Mouse (Mus musculus) embryonic facial prominence, embryonic 11.5 days (tissue): ENCODE results near the gene P4ha1. TPM values are rescaled to one million over a fixed set of nuclear protein-coding genes. Genes with fewer than 3 reads are reported as not detected.

ENCODE experiments used
- ATAC-seq: fragments of 200-750 bp; cut with Nextera tagmentation; replicated peaks from 2 replicates; pipeline ENCODE4 v1.8.0; 2017; ENCODE audit warnings: low read depth; ENCODE audit not compliant: insufficient number of reproducible peaks, low FRiP score, low TSS enrichment
- DNase-seq: peaks from one replicate; pipeline ENCODE4 v3.0.0-alpha.2; 2015; ENCODE audit warnings: low spot score
- H3K27ac ChIP-seq: fragments of 300-500 bp; sonication (generic); replicated peaks from 2 replicates; pipeline ENCODE4 v1.5.1; 2014; ENCODE audit warnings: mild to moderate bottlenecking, low read depth, low read length, control low read depth
- H3K27me3 ChIP-seq: fragments of 300-500 bp; sonication (generic); 2 replicates; pipeline ENCODE4 v1.6.1; 2014; ENCODE audit warnings: mild to moderate bottlenecking, low read length, moderate library complexity, mixed read lengths; ENCODE audit not compliant: control insufficient read depth, insufficient read depth
- H3K36me3 ChIP-seq: fragments of 300-500 bp; sonication (generic); replicated peaks from 2 replicates; pipeline ENCODE4 v1.6.1; 2014; ENCODE audit warnings: low read depth, mild to moderate bottlenecking, low read length, moderate library complexity, mixed read lengths; ENCODE audit not compliant: control insufficient read depth, insufficient read depth
- H3K4me1 ChIP-seq: fragments of 300-500 bp; sonication (generic); 2 replicates; pipeline ENCODE4 v1.6.1; 2014; ENCODE audit warnings: low read length, mixed read lengths; ENCODE audit not compliant: control insufficient read depth, insufficient read depth
- H3K4me2 ChIP-seq: fragments of 300-500 bp; sonication (generic); 2 replicates; pipeline ENCODE4 v1.6.1; 2014; ENCODE audit warnings: low read depth, mild to moderate bottlenecking, control low read depth, low read length, moderate library complexity
- H3K4me3 ChIP-seq: fragments of 300-500 bp; sonication (generic); 2 replicates; pipeline ENCODE4 v1.5.1; 2014; ENCODE audit warnings: low read depth, low read length, control low read depth
- H3K9ac ChIP-seq: fragments of 300-500 bp; sonication (generic); replicated peaks from 2 replicates; pipeline ENCODE4 v1.6.1; 2014; ENCODE audit warnings: mild to moderate bottlenecking, control low read depth, low read length
- H3K9me3 ChIP-seq: fragments of 300-500 bp; sonication (generic); replicated peaks from 2 replicates; pipeline ENCODE4 v1.6.1; 2016; ENCODE audit warnings: mild to moderate bottlenecking, low read length, inconsistent platforms, mixed read lengths; ENCODE audit not compliant: control insufficient read depth
- WGBS: fragments of 180-500 bp; shearing (Covaris S2); extraction: QIAGEN DNeasy Blood & Tissue Kit; methylation state at CpG from one replicate; pipeline ENCODE4 v1.1.7; 2014; 5-methylcytosine and 5-hydroxymethylcytosine counted together
- polyA plus RNA-seq: library from polyadenylated mRNA; unstranded; fragments of >200 nt; fragmentation: Nextera tagmentation; extraction: Ambion mirVana; gene quantifications from 2 replicates; pipeline ENCODE4 v1.2.1, GENCODE M21; 2014

P4ha1 gene
- polyA plus RNA-seq, 1 experiment from 2014 or later, result 63.3 TPM

GRCm38 (mm10) chr10:59346560-59346959 lies 23.5 kb downstream of the P4ha1 start:
- DNase-seq (no peak), ATAC-seq (no peak)
- no peak overlapping the region for H3K27ac ChIP-seq
- no peak overlapping the region for H3K4me3 ChIP-seq
- 87% methylated on average over 2 of the region's 2 CpGs for WGBS
- no peaks in the 10 kb centered on the region for H3K4me1 ChIP-seq
- no peaks in the 10 kb centered on the region for H3K9me3 ChIP-seq
- H3K27me3 ChIP-seq, result no peaks in the 10 kb centered on the region
- no peak overlapping the region for H3K9ac ChIP-seq
- no peak overlapping the region for H3K4me2 ChIP-seq
- H3K36me3 ChIP-seq, result peaks cover 7% of the 10 kb centered on the region

GRCm38 (mm10) chr10:59348200-59348599 lies 25.1 kb downstream of the P4ha1 start:
- Histone ChIP-seq H3K4me2 (no peak overlapping the region), H3K27ac (no peak overlapping the region), H3K36me3 (peaks cover 7% of the 10 kb centered on the region), H3K9ac (no peak overlapping the region), H3K9me3 (no peaks in the 10 kb centered on the region), H3K27me3 (no peaks in the 10 kb centered on the region), H3K4me1 (no peaks in the 10 kb centered on the region), H3K4me3 (no peak overlapping the region)
- DNase-seq, result no peak
- WGBS, result 93% methylated on average over 9 of the region's 9 CpGs
- ATAC-seq, result no peak

GRCm38 (mm10) chr10:59349536-59349935 lies 26.4 kb downstream of the P4ha1 start:
- no peak overlapping the region for H3K27ac ChIP-seq
- no peak for DNase-seq
- WGBS, result 91% methylated on average over 2 of the region's 2 CpGs
- no peak overlapping the region for H3K9ac ChIP-seq
- H3K27me3 ChIP-seq, result no peaks in the 10 kb centered on the region
- H3K36me3 ChIP-seq, result peaks cover 7% of the 10 kb centered on the region
- H3K9me3 ChIP-seq, result no peaks in the 10 kb centered on the region
- no peaks in the 10 kb centered on the region for H3K4me1 ChIP-seq
- H3K4me2 ChIP-seq, result no peak overlapping the region
- ATAC-seq, result no peak
- no peak overlapping the region for H3K4me3 ChIP-seq

GRCm38 (mm10) chr10:59353065-59353464 lies 30.0 kb downstream of the P4ha1 start:
- no peak for DNase-seq
- 63% methylated on average over 1 of the region's 1 CpGs for WGBS
- H3K36me3 ChIP-seq, result peaks cover 6% of the 10 kb centered on the region
- no peaks in the 10 kb centered on the region for H3K27me3 ChIP-seq
- H3K27ac ChIP-seq, result no peak overlapping the region
- H3K4me1 ChIP-seq, result no peaks in the 10 kb centered on the region
- H3K9me3 ChIP-seq, result no peaks in the 10 kb centered on the region
- H3K4me2 ChIP-seq, result no peak overlapping the region
- no peak overlapping the region for H3K9ac ChIP-seq
- H3K4me3 ChIP-seq, result no peak overlapping the region
- no peak for ATAC-seq

GRCm38 (mm10) chr10:59354120-59354519 lies 31.0 kb downstream of the P4ha1 start:
- no peak overlapping the region for H3K9ac ChIP-seq
- no peak overlapping the region for H3K4me3 ChIP-seq
- no peaks in the 10 kb centered on the region for H3K4me1 ChIP-seq
- 84% methylated on average over 12 of the region's 12 CpGs for WGBS
- H3K9me3 ChIP-seq, result no peaks in the 10 kb centered on the region
- H3K27me3 ChIP-seq, result no peaks in the 10 kb centered on the region
- no peaks in the 10 kb centered on the region; the same call in none of the 2 replicates for H3K36me3 ChIP-seq
- no peak overlapping the region for H3K27ac ChIP-seq
- no peak for DNase-seq
- no peak overlapping the region for H3K4me2 ChIP-seq
- no peak for ATAC-seq

- H3K4me3 ChIP-seq, result no peak overlapping the region
- no peaks in the 10 kb centered on the region for H3K4me1 ChIP-seq
- no peaks in the 10 kb centered on the region for H3K27me3 ChIP-seq
- H3K27ac ChIP-seq, result no peak overlapping the region
- no peaks in the 10 kb centered on the region for H3K9me3 ChIP-seq
- DNase-seq (no peak), ATAC-seq (no peak)
- H3K36me3 ChIP-seq, result no peaks in the 10 kb centered on the region; the same call in none of the 2 replicates
- no peak overlapping the region for H3K9ac ChIP-seq
- 87% methylated on average over 8 of the region's 8 CpGs for WGBS
- no peak overlapping the region for H3K4me2 ChIP-seq
Measured at GRCm38 (mm10) chr10:59355020-59355419, 31.9 kb downstream of the P4ha1 start.

- no peak overlapping the region for H3K9ac ChIP-seq
- no peak overlapping the region for H3K4me3 ChIP-seq
- H3K4me2 ChIP-seq, result no peak overlapping the region
- H3K27ac ChIP-seq, result no peak overlapping the region
- WGBS, result 93% methylated on average over 4 of the region's 4 CpGs
- no peaks in the 10 kb centered on the region; the same call in none of the 2 replicates for H3K36me3 ChIP-seq
- no peaks in the 10 kb centered on the region for H3K9me3 ChIP-seq
- no peaks in the 10 kb centered on the region for H3K27me3 ChIP-seq
- no peak for DNase-seq
- no peak for ATAC-seq
- H3K4me1 ChIP-seq, result no peaks in the 10 kb centered on the region
Measured at GRCm38 (mm10) chr10:59358744-59359143, 35.6 kb downstream of the P4ha1 start.

- Histone ChIP-seq H3K27ac (no peak overlapping the region), H3K9me3 (no peaks in the 10 kb centered on the region), H3K4me1 (no peaks in the 10 kb centered on the region), H3K4me2 (no peak overlapping the region), H3K27me3 (no peaks in the 10 kb centered on the region), H3K9ac (no peak overlapping the region), H3K36me3 (peaks cover 11% of the 10 kb centered on the region), H3K4me3 (no peak overlapping the region)
- ATAC-seq (no peak), DNase-seq (no peak)
- WGBS, result 94% methylated on average over 2 of the region's 2 CpGs
Measured at GRCm38 (mm10) chr10:59363208-59363607, 40.1 kb downstream of the P4ha1 start.
